Mouse (Mus musculus): ENCODE data around the gene Tpp1. TPM values are rescaled to one million over a fixed set of nuclear protein-coding genes. Genes with fewer than 3 reads are reported as not detected.
A peak's percentile ranks its signal among the peaks of the same experiment; 100 is the strongest.

Gene Tpp1
- polyA plus RNA-seq, 1 experiment from 2014 or later: 65.8 TPM

DNA sequence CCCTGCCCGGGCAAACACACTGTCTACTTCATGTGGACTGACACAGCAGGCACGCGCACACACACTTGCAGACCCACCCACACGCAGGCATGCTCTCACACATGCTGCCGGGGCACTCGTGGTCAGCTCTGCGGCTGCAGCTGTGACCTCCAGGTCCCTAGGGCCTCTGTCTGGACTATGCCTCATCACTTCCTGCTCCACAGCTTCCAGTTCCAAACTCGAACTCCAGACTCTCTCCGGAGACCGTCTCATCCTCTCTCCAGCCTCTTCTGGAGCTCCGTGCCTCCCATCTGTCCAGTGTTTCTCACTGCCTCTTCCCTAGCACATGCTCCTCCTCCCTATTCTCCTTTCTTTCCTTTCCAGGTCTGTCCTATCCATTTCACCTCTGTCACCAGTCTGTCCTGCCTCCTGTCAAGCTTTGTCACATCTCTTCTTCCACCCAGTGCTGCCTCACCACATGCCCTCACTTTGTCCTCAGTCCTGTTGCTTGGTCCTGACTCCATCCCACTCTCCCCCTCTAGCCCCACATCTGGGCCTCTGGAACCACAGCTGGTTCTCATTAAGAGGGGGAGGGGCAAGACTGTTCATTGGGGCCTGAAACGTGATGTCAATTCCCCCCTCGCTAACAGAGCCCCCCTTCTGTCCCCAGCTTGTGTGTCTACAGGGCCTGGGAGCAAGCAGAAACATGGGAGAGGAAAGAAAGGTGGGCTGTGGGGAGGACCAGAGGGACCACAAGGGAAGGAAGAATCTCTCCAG lies 25.9 kb upstream of the Tpp1 start:
- Histone ChIP-seq H3K9ac (replicated peaks) (no peak overlapping the region), H3K4me1 (ENCODE audit: insufficient read depth) (peaks cover 15% of the 10 kb centered on the region), H3K27me3 (ENCODE audit: insufficient read depth, low read length) (0 out of 2 replicates have a peak, but pooled peaks cover 2% of the 10 kb centered on the region), H3K27ac (ENCODE audit: low read depth) (peak overlapping the region; percentile 59), H3K36me3 (replicated peaks; ENCODE audit: insufficient read depth, low read length) (no peaks in the 10 kb centered on the region), H3K4me2 (ENCODE audit: low read depth, low read length) (peak overlapping the region; percentile 32; the same call in 1 of the 2 replicates), H3K4me3 (ENCODE audit: low read depth, low read length) (no peak overlapping the region), H3K9me3 (ENCODE audit: low read length) (no peaks in the 10 kb centered on the region)
- WGBS (ENCODE audit: insufficient replicate concordance): 36% methylated on average over 13 of the region's 13 CpGs
- DNase-seq: no peak
- peak; percentile 58 for ATAC-seq
- TF ChIP-seq EP300 (IDR thresholded peaks at IDR 0.05; ENCODE audit: low read depth) (no peak), CTCF (IDR thresholded peaks at IDR 0.05; ENCODE audit: low read depth) (no peak)

GRCm38 (mm10) chr7:105777316-105777715 lies 25.3 kb upstream of the Tpp1 start:
- TF ChIP-seq EP300 (IDR thresholded peaks at IDR 0.05; ENCODE audit: low read depth) (no peak), CTCF (IDR thresholded peaks at IDR 0.05; ENCODE audit: low read depth) (no peak)
- H3K9me3 ChIP-seq (ENCODE audit: low read length): no peaks in the 10 kb centered on the region
- 76% methylated on average over 1 of the region's 1 CpGs for WGBS (ENCODE audit: insufficient replicate concordance)
- H3K9ac ChIP-seq (replicated peaks): no peak overlapping the region
- DNase-seq (no peak), ATAC-seq (no peak)
- no peak overlapping the region for H3K27ac ChIP-seq (ENCODE audit: low read depth)
- H3K36me3 ChIP-seq (replicated peaks; ENCODE audit: insufficient read depth, low read length): no peaks in the 10 kb centered on the region
- no peak overlapping the region for H3K4me2 ChIP-seq (ENCODE audit: low read depth, low read length)
- peaks cover 15% of the 10 kb centered on the region for H3K4me1 ChIP-seq (ENCODE audit: insufficient read depth)
- no peak overlapping the region for H3K4me3 ChIP-seq (ENCODE audit: low read depth, low read length)
- H3K27me3 ChIP-seq (ENCODE audit: insufficient read depth, low read length): no peaks in the 10 kb centered on the region

DNA sequence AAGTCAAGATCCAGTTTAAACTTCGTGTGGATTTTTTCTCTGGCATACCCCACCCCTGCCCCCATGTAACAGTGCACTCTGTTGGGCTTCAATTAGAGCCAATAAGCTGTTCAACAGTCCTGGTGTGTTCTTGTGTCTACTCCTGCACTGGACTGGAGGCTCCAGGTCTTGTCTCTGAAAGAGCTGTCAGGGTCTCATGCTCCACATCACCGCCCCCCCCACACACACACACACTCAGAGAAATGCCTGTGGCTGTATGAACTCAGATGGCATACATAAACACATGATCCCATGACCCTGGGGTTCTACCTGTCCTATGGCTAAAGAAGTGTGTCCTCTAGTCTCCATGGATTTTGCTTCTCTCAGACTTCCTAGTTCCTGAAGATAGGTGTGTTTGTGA lies 24.0 kb upstream of the Tpp1 start:
- 68% methylated on average over 2 of the region's 2 CpGs for WGBS (ENCODE audit: insufficient replicate concordance)
- DNase-seq (no peak), ATAC-seq (no peak)

DNA sequence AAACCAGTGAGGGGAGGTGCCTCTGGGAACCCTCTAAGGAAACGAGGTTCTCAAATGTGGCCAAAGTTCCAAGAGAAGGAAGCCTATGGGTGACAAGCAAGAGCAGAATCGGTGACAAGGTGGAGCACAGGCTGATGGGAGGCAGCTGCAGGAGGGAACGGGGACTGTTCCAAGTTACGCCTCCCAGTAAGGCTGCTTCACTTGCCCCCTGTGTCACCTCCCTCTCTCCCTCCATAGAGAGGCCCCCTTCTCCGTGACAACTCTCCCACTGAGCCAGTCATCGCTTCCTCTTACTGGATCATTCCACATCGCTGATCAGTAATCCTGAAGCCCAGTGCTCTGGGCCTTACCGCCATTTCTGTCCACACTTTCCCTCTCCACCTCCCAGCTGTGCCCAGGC lies 22.6 kb upstream of the Tpp1 start:
- DNase-seq: no peak
- Histone ChIP-seq H3K27me3 (ENCODE audit: insufficient read depth, low read length) (no peaks in the 10 kb centered on the region), H3K4me2 (ENCODE audit: low read depth, low read length) (no peak overlapping the region), H3K27ac (ENCODE audit: low read depth) (no peak overlapping the region), H3K9ac (replicated peaks) (no peak overlapping the region), H3K36me3 (replicated peaks; ENCODE audit: insufficient read depth, low read length) (no peaks in the 10 kb centered on the region), H3K9me3 (ENCODE audit: low read length) (no peaks in the 10 kb centered on the region), H3K4me3 (ENCODE audit: low read depth, low read length) (no peak overlapping the region), H3K4me1 (ENCODE audit: insufficient read depth) (peaks cover 26% of the 10 kb centered on the region)
- 53% methylated on average over 8 of the region's 8 CpGs for WGBS (ENCODE audit: insufficient replicate concordance)
- no peak for TF ChIP-seq CTCF (IDR thresholded peaks at IDR 0.05; ENCODE audit: low read depth)
- no peak for TF ChIP-seq EP300 (IDR thresholded peaks at IDR 0.05; ENCODE audit: low read depth)
- no peak for ATAC-seq

More for the DNA sequence above, 24.0 kb upstream of the Tpp1 start:
- Histone ChIP-seq H3K36me3 (replicated peaks; ENCODE audit: insufficient read depth, low read length) (no peaks in the 10 kb centered on the region), H3K27me3 (ENCODE audit: insufficient read depth, low read length) (no peaks in the 10 kb centered on the region), H3K4me2 (ENCODE audit: low read depth, low read length) (no peak overlapping the region), H3K4me3 (ENCODE audit: low read depth, low read length) (no peak overlapping the region), H3K4me1 (ENCODE audit: insufficient read depth) (peaks cover 15% of the 10 kb centered on the region), H3K9ac (replicated peaks) (no peak overlapping the region), H3K27ac (ENCODE audit: low read depth) (no peak overlapping the region), H3K9me3 (ENCODE audit: low read length) (no peaks in the 10 kb centered on the region)
- TF ChIP-seq EP300 (IDR thresholded peaks at IDR 0.05; ENCODE audit: low read depth) (no peak), CTCF (IDR thresholded peaks at IDR 0.05; ENCODE audit: low read depth) (no peak)

GRCm38 (mm10) chr7:105773041-105773440 lies 21.0 kb upstream of the Tpp1 start:
- Histone ChIP-seq H3K4me3 (ENCODE audit: low read depth, low read length) (no peak overlapping the region), H3K4me1 (ENCODE audit: insufficient read depth) (peaks cover 16% of the 10 kb centered on the region), H3K9me3 (ENCODE audit: low read length) (no peaks in the 10 kb centered on the region), H3K9ac (replicated peaks) (no peak overlapping the region), H3K36me3 (replicated peaks; ENCODE audit: insufficient read depth, low read length) (no peaks in the 10 kb centered on the region), H3K4me2 (ENCODE audit: low read depth, low read length) (no peak overlapping the region), H3K27ac (ENCODE audit: low read depth) (no peak overlapping the region), H3K27me3 (ENCODE audit: insufficient read depth, low read length) (no peaks in the 10 kb centered on the region)
- no peak for DNase-seq
- no peak for TF ChIP-seq CTCF (IDR thresholded peaks at IDR 0.05; ENCODE audit: low read depth)
- no peak for TF ChIP-seq EP300 (IDR thresholded peaks at IDR 0.05; ENCODE audit: low read depth)
- no peak for ATAC-seq
- 71% methylated on average over 5 of the region's 5 CpGs for WGBS (ENCODE audit: insufficient replicate concordance)

DNA sequence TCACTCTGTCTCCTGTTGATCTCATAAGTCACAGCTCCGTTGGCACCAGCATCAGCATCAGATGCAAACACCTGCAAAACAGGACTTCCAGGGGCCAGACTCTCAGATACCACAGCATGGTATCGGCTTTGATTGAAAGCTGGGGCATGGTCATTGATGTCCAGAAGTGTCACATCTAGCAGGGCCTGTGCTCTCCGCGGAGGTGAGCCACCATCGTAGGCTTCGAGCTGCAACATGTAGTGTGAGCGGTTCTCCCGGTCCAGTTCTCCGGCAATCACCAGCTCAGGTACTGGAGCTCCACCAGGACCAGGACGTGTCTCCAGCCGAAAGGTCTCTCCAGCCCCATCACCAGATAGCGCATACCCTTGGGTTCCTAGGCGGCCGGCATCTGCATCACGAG lies 20.3 kb upstream of the Tpp1 start:
- Histone ChIP-seq H3K27ac (ENCODE audit: low read depth) (no peak overlapping the region), H3K9ac (replicated peaks) (no peak overlapping the region), H3K36me3 (replicated peaks; ENCODE audit: insufficient read depth, low read length) (no peaks in the 10 kb centered on the region), H3K9me3 (ENCODE audit: low read length) (no peaks in the 10 kb centered on the region), H3K4me1 (ENCODE audit: insufficient read depth) (peaks cover 11% of the 10 kb centered on the region), H3K27me3 (ENCODE audit: insufficient read depth, low read length) (no peaks in the 10 kb centered on the region), H3K4me3 (ENCODE audit: low read depth, low read length) (no peak overlapping the region), H3K4me2 (ENCODE audit: low read depth, low read length) (no peak overlapping the region)
- ATAC-seq: no peak
- WGBS (ENCODE audit: insufficient replicate concordance): 85% methylated on average over 15 of the region's 15 CpGs
- TF ChIP-seq CTCF (IDR thresholded peaks at IDR 0.05; ENCODE audit: low read depth) (no peak), EP300 (IDR thresholded peaks at IDR 0.05; ENCODE audit: low read depth) (no peak)
- no peak for DNase-seq

Measured in liver, postnatal 0 days (tissue).